Mouse (Mus musculus) E14TG2a.4 (cell line): ENCODE measurements around the gene Acrbp.

ENCODE experiments used
- CTCF ChIP-seq: conservative IDR thresholded peaks from 2 replicates; pipeline ENCODE4 v1.5.1; 2014; ENCODE audit warnings: low read length
- NANOG ChIP-seq: IDR thresholded peaks from 2 replicates; pipeline ENCODE4 v1.6.1; 2014; ENCODE audit warnings: borderline replicate concordance, low read length, mixed read lengths
- POU5F1 ChIP-seq: IDR thresholded peaks from 2 replicates; pipeline ENCODE4 v1.6.1; 2014; ENCODE audit warnings: low read length, borderline replicate concordance

- TF ChIP-seq CTCF: no peak
- TF ChIP-seq POU5F1: no peak
- no peak for TF ChIP-seq NANOG
These were observed 9.3 kb upstream of the Acrbp start for GRCm38 (mm10) chr6:125040221-125040620.
